In genomic region chr1:125467936-125468335, GRCm38 (mm10) we compare ENCODE assay signal across 18 mouse cellular contexts. TPM values are rescaled to one million over a fixed set of nuclear protein-coding genes. Genes with fewer than 3 reads are reported as not detected.
DNase-seq lines count a peak whose midpoint lies in the region; ATAC-seq lines count a peak whose summit lies in the region.
"Had no signal": no experiment of that assay in that cellular context is flagged by ENCODE, and none has a peak within 500 bp of the region (broad histone marks: within the 10 kb centered on the region; RNA-seq: fewer than 3 reads in every experiment).

No protein-coding gene starts in this region.

- peak; percentile 69 for DNase-seq in A20 (ENCODE audit: low read depth, low spot score)
- DNase-seq in CD8-positive naive resting alpha-beta T cell, adult 2 months (ENCODE audit: low read depth in 2 of 2, low spot score in 2 of 2), result peak; percentile 21 to 34
- no peak for DNase-seq in gastrocnemius, adult 18-20 months (ENCODE audit: low spot score)
- DNase-seq in cerebellum, postnatal 36 days, result no peak
- no peak for DNase-seq in retina, embryonic 14.5 days (ENCODE audit: low spot score)
- DNase-seq in Muller cell, postnatal 12 days (ENCODE audit: inconsistent ontology term), result no peak
- DNase-seq: cerebellum, adult 18-20 months; gastrocnemius, adult 2 months; heart, adult 11 months; lung, embryonic 14.5 days; lung, postnatal 4 days; right cerebral cortex, postnatal 4 days; thymus, postnatal 14 days had no signal

- peak; percentile 51 for ATAC-seq in common myeloid progenitor, adult 5-6 weeks (replicated peaks; ENCODE audit: low read depth, poor library complexity, severe bottlenecking)
- peak; percentile 66 for ATAC-seq in megakaryocyte-erythroid progenitor cell, adult 5-6 weeks (replicated peaks; ENCODE audit: low FRiP score, low TSS enrichment, poor library complexity, severe bottlenecking)
- ATAC-seq: forebrain, embryonic 16.5 days; liver, embryonic 12.5 days; midbrain, embryonic 16.5 days had no signal

RNA-seq across cellular contexts. Expression of gene Actr3, which starts 32.4 kb away (rescaled TPM):
- total RNA-seq in common myeloid progenitor, adult 5-6 weeks (2017), result 560 and 730 TPM in 2 replicates
- 137 and 149 TPM in 2 replicates for total RNA-seq in megakaryocyte-erythroid progenitor cell, adult 5-6 weeks (2014; fragmentation: Nextera tagmentation)
- 314 and 445 TPM in 2 replicates for total RNA-seq in megakaryocyte-erythroid progenitor cell, adult 5-6 weeks (2017)
- total RNA-seq in gastrocnemius, adult 18-20 months (2021), result 10 to 100 TPM; 40.0 to 50.8 TPM

Comparison
In these comparisons a context has a peak if more than half of its experiments do, and no peak if none do; other contexts are left out.
1. DNase-seq: peak in A20 (single experiment) and CD8-positive naive resting alpha-beta T cell, adult 2 months (2 of 2); none in gastrocnemius, adult 18-20 months (single experiment), cerebellum, postnatal 36 days (0 of 2), retina, embryonic 14.5 days (single experiment) and Muller cell, postnatal 12 days (single experiment).